Mouse (Mus musculus): ENCODE results near the gene Cckar.
"Not testable (repeated sequence)": the region's sequence is repeated elsewhere in the genome, so short reads cannot be mapped to it uniquely, and the experiment has no call there.

Gene Cckar

DNA sequence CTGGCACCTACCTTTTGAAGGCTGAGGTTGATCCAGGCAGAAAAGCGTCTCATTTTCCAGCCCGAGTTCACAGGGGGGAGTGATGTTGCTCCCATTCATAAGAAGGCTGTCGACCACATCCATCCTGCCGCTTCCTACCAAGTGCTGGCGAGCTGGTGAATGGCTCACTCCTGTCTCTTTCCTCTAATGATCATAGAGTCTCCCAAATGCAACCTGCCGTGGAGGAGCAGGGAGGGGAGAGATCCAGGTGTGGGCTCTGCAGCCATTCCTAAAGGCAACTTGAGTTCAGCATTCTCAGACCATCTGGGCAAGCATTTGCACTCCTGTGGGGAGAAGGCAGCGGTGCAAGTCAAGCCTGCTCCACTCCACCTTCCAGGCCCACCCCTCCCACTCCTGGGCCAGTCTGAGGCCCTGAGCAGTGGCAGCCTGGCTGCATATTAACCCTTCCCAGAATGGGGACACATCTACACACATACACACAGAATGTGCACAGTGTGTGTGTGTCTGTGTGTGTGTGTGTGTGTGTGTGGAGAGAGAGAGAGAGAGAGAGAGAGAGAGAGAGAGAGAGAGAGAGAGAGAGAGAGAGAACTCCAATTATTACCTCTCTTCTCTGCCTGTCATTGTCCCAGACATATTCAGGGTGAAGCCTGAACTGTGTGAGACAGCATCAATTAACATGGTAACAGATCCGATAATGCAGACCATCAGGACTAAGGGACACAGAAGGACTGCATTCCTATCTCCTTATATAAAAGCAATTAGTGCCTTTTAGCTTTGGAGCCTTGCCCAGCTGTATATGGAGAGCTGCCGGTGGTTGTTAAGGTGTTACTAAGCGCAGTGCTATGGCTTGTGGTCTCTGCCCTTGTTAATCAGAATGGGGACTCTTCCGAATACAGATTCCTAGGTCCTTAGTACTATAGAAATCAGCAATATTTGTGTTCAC lies at the start of gene Cckar:
Gene Cckar (minus strand): TSS at position 471 of the 943 bp plus-strand sequence.
- DNase-seq (ENCODE audit: low spot score) = no peak

DNA sequence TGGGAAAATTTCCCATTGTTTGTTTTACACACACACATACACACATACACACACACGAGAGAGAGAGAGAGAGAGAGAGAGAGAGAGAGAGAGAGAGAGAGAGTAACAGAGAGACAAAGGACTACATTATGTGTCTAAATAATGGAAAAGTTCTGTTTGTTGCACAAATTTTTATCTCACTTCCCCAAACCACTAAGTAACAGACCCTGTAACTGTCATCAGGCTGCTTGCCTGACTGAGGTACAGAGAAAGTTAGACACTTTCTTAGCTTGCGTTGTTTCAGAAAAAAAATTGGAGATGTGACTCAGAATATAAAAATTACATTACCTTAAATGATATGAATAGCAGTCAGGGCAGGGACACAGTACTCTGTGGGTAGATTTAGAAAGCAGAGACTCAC lies 36.6 kb upstream of the Cckar start:
- DNase-seq (ENCODE audit: low spot score) = no peak

DNA sequence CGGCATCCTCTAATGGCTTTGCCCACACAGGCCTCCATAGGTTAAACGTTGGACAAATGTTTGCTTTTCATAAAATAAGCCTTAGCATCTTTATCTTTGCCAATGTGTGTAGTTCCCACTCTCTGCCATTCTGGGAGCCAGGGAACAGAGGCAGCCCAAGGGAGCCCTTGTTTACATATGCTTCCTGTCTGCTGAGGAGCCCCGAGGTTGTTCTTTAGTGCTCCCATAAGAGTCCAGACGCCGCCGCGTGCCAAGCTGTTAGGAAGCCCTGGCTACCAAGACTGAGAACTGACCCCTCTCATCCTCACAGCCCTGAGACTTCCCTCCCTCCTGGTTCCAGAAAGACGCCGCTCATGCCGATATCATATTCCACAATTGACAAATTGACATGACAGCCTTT lies 25.4 kb upstream of the Cckar start:
- DNase-seq (ENCODE audit: low spot score) = no peak

DNA sequence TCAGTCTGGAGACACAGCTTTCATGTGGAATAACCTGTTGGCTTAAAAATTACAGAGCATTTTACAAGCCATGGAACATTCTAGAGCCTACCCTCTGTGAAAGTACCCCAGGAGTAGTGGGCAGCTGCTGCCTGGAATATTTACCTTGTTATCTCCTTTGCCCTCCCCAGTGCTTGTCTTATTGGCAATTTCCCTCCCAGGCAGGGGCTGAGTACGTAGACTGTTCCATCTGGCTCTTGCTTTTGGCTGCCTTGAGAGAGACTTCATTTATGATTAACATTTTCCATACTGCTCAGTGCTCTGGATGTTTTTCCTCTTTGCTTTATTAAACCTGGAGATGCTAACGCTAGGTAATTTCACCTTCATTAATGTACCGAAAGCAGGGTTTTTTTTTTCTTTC lies 20.1 kb upstream of the Cckar start:
- DNase-seq (ENCODE audit: low spot score) = no peak

DNA sequence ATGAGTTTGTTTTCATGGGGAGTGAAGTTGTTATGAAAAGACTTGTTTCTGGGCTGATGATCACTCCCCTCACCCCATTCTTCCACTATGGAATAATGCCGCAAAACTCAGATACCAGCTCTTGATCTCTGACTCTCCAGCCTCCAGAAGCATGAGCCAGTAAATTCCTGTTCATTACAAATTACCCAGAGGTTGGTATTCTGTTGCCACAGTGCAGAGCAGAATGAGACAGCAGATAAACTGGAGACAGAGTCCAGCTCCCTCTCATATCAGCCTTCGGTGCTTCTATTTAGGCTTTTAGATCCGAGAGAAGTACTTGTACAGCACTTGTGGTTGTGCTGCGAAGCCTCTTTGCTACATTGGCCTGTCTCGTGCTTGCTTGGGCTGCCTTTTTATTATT lies 18.5 kb upstream of the Cckar start:
- no peak for DNase-seq (ENCODE audit: low spot score)

DNA sequence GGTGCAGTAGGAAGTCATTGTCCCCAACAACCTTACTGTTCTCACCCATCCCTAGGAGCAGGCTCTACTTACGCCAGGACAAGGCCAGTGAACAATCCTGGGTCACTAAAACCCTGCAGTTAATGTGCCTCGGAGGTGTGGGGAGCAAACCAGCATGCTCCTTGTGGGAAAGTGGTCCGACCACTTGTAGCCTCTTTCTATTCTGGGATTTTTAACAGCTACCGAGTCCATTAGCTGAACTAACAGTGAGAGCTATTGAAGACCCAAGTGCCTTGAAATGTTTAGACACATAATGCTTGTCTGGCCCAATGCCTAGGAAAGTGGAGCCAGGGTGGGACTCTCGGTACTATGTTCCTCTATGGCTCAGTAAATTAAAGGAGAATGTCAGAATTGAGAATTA lies 9.0 kb upstream of the Cckar start:
- DNase-seq (ENCODE audit: low spot score) = no peak

DNA sequence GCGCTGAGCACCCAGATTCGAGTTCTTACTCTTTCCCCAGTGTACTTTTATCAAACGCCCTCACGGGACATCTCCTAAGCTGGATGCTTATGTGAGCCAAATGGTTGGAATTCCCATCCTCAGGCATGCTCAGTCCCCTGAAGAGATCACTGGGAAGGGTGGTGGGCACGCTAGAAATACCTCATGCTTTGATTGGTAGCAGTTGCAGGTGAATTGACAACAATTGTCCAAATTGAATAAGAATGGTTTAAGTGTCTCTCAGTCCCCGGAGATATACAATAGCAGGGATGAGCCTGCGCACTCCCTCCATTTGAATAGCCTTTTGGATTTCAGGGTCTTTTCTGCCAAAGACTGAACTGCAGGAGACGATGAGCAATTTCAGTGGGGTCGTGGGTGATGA lies 3.8 kb upstream of the Cckar start:
- DNase-seq (ENCODE audit: low spot score) = no peak

DNA sequence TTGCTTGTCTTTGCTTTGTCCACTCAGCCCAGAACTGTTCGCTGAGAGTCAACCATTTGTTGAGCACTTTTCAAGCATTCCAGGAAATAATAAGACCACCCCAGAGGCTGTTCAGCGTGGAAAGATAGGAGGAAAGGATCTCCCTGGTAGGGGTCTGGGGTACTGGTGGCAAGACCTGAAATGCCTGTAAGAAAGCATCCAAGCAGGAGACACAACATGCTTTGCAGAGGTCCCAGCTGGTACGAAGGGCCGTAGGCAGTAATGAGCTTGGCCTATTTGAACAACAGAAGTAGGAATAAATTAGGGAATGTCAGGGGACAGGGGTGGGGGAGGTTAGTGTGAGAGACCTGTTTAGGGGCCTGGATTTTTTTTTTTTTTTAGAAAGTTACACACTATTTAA lies 686 bp upstream of the Cckar start:
- DNase-seq (ENCODE audit: low spot score) = no peak

DNA sequence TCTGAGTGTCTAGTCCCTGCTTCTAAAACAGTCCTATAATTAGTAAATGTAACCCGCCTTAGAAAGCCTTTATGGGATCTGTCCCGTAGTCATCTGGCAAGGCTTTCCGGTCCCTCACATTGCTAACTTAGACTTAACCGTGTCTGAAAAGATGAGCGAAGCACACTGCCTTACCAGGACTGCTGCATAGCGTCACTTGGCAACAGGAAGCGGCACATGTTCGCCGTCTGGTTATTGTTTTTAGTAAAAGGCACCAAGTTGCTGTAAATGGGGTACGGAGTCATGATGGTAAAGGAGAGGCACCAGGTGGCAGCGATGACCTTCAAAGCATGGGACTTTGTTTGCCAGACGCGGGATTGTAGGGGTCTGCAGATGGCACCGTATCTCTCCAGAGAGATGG lies 4.8 kb downstream of the Cckar start:
- DNase-seq (ENCODE audit: low spot score) = no peak

DNA sequence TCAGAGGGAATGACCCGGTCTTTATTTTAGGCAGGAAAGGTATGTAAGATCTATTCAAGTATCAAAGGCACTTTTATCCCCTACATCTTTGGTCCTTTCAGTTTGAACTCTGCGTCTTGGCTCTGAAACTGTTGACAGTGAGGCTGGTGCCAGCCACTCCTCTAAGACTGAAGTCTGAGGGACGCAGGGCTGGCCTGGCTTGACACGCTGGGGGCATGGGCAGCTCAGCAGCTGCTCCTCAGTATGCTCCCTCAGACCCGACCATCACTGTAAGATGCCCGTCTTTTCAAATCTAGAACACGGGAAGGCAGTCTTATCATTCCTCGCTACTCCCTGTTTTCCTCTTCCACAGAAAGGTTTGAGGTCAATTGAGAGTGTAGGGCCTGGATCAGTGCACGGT lies 9.7 kb downstream of the Cckar start:
- no peak for DNase-seq (ENCODE audit: low spot score)

DNA sequence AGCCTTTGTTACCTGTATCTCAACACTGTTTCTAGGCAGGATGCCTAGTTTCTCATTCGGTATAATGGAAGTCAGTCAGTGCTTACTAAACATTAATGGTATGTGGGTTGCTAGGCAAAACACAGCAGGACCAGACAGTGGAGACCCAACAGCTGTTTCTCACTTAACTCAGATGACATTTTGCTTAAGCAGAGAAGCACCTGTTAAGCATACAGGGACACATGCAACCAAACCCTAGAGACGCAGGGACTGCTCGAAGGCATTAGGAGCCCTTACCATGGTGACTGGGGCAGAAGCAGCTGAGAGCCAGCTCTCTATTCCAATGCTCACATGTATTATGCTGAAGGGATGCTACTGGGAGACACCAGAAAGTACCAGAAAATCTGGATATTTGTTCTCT lies 10.8 kb downstream of the Cckar start:
- no peak for DNase-seq (ENCODE audit: low spot score)

DNA sequence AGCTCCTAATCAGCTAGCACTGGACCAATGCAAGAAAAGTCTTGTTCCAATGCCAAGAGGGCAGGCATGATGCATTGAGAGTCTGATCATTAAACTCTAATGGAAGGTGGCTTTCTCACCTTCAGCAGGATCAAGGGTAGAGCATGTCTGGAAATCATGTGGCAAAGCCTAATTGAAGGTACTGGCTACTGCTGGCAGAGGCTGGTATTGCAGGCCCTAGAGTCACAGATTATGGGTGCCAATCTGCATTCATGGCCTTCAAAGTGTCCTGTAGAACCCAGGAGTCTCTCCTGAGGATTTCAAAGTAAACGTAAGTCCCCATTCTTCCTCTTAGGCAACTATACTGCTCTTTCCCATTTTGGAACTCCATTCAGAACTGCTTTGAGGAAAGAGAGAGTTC lies 14.8 kb downstream of the Cckar start:
- DNase-seq (ENCODE audit: low spot score) = no peak

DNA sequence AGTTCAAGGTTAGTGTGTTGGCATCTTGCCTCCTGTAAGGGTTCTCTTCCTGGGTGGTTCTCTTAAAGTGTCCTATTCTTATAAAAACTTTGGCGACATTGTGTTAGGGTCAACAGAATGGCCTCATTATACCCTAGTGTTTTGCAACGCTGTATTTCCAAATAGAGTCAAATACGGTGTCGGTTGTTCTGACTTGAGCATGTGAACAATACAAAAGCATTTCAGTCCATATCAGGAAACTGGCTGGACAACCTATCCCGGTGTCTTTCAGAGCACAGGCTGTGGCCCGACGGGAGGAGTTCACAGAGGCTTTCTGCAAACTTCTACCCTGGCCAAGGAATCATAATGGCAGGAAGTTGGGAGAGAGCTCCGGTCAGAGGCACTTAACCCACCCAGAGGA lies 15.4 kb downstream of the Cckar start:
- DNase-seq (ENCODE audit: low spot score) = no peak

DNA sequence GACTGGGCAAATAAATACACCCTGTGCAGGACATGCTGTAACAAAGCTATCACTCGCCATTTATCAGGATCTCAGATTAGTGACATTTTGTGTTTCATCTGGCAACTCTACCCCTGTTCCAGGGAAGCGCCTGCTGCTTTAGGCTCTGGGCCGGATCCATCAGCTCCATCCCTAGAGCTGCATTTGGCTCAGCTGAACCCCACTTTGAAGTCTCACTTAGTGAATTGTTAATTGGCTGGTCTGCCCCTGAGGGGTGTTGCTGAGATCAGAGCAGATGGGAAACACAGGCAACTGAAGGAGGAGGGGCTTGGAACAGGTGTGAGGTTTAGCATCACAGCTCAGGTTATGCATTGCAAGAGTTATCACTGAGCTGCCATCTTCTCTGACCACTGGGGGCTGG lies 15.9 kb downstream of the Cckar start:
- DNase-seq (ENCODE audit: low spot score) = no peak

DNA sequence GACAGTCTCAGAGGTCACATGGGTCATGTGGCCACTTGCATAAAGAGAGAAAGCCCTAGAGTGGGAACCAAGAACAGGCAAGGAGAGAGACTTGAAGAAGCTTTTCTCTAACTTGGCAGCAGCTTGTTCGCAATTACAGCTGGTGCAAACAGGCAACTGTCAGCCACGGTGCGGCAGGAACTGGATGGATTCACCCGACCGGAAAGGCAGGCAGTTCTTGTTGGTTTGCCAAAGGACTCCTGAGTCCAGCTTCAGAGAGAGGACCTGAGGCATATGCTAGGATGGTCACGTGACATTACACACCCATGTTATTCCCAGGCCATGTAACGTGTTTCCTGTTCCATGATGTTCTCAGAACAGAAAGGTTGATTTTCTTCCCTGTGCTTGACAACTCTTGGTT lies 19.2 kb downstream of the Cckar start:
- no peak for DNase-seq (ENCODE audit: low spot score)

DNA sequence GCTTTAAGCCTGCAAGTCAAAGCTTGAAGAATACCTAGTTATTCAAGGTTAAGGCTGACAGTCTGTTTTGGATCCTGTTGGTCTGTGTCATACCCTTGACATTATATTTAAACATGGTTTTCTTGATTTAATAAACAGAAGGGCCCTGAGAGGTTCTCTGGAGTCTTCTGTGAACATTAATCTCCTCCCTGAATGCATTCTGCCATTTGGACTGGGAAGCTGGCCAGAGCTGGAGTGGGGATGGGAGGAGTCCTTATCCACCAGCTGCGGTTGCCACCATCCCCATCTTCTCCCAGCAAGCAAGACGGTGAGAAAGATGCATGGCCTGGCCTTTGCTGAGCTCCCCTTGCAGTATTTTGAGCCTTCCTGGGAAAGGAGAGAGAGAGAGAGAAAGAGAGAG lies 21.1 kb downstream of the Cckar start:
- no peak for DNase-seq (ENCODE audit: low spot score)

DNA sequence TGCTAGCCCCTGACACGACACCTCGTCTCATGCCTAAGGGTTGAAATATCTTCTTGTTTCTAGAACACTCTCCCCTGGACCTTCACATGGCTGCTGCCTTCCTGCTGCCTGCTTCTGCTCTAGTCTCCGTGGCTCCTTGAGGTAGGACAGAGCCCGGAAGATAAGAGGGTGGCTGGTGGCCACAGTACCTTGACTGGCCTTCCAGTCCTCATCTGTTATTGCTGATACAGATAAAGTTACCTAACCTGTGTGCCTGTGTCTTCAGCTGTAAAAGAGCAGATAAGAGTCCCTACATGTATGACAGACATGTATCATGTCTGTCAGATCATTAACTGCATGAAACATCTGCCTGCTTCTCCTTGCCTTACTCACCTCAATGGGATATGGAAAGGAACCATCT lies 21.9 kb downstream of the Cckar start:
- DNase-seq (ENCODE audit: low spot score) = no peak

DNA sequence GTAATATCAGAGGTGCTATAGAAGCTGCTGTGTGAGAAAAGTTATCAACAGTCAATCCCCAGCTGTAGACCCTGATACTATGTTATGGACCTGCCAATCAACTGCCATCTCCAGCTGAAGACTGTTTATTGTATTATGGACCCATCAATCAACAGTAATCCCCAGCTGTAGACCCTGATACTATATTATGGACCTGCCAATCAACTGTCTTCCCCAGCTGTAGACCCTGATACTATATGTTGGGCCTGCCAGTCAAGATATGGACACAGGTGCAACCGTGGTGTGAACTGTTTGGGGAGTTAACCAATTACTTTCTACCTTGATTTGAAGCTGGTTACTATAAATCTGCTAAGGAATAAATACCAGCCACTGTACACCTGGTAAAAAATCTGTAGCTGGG lies 23.1 kb downstream of the Cckar start:
- no peak for DNase-seq (ENCODE audit: low spot score)

DNA sequence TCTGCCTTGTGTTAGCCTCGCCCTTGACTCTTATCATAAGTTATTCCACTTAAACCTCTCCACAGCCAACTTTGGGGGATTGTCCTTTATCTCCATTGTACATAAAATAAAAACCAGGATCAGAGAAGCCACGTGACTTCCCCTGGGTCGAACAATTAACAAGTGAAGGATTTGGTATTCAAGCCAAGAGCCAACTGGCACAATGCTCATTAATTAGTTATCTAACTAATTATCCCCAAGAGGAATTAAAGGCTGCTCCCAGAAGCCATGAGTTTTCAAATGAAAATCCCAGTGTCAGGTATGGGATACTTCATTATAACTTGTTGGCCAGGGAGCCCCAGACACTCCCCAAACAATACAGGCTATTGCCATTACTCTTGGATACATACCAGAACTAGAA lies 23.6 kb downstream of the Cckar start:
- no peak for DNase-seq (ENCODE audit: low spot score)

DNA sequence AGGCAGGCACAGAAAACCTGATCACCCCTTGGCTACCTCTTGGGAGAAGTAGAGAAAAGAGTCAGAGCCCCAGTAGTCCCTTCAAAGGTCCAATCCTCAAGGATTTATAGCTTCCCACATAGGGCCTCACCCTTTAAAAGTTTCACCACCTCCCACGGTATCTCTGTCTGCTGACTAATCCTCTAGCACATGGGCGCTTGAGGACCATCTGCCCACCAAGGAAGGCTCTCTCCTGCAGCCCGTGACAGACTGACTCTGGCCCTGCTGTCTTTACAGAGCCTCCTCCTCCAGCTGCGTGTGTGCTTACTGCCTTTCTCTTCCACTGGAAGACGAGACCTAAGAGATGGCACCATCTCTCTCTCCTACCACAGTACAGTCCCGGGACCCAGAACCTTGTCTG lies 27.9 kb downstream of the Cckar start:
- DNase-seq (ENCODE audit: low spot score) = no peak

DNA sequence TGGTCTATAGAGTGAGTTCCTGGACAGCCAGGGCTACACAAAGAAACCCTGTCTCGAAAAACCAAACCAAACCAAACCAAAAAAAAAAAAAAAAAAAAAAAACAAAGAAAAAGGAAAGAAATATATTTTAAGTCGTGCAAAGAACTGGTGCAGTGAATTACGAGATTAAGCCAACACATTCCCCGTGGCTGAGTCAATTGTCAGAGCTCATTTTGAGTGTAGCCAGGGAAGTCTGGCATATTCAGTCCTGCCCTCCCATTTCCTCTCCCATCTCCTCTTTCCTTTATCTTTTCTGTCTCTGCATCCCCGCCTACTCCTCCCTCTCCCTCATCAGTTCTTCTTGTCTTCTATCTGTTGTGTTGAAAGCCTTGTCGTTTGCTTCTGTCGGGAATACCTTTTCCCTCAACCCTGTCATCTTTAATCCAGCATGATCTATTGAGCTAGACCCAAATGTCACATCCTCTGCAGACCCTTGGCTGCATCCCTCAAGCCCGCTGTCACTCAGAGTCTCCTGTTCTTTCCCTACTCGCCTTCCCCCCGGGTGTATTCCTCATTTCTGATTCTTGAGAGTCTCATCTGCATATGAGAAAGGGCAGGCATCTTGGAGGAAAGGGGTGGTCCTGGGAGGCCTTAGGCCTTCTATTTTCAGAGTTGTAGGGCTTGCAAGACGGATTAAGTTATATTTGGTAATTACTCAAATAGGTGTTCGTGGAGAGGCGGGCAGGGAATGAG lies 29.3 kb downstream of the Cckar start:
- no peak for DNase-seq (ENCODE audit: low spot score)

DNA sequence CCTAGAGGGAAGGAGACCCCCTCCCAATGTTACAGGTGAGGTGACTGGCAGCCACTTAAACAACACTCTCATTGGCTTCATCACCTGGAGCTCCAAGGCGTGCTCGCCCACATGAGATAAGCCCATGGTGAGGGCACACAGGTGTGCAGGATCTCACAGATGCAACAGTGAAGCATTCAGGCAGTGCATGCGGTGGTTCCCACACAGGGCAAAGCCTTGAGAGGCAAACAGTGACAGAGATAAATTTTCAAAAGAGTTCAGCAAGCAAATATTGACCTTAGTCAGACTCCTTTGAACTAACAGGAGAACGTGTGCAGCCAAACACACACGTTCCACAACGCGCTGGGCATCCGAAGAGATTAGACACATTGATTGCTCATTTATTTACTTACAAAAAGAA lies 30.8 kb downstream of the Cckar start:
- DNase-seq (ENCODE audit: low spot score) = no peak

DNA sequence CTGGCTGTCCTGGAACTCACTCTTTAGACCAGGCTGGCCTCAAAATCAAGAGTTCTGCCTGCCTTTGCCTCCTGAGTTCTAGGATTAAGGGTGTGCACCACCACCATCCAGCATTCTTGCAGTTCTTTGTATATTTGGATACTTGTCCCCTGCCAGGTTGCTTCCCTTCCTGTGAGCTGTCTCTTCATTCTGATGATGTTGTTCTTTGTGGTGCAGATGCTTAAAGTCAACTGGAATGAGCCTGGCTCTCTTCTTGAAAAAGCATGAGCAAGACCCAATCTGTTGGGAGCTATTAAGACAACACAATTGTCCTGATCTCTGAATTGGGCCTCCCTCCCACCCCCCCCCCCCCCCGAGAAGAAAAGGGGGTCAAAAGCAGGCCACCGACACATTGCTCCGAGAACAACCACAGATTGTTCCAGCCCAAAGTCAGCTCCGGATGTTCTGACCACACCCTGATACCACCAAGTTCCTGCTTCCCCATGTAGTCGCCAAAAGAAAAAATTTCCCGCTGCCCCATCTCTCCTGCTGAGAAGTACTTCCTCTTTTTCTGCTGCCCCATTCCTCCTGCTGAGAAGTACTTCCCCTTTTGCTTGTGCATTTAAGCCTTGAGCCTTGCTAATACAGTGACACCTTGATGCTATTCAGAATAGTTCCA lies 33.9 kb downstream of the Cckar start:
- DNase-seq (ENCODE audit: low spot score) = not testable (repeated sequence)

Data from c-Kit-positive CD71-positive TER-119-positive erythroid progenitor cells, embryonic 14.5 days (primary cell).